Mouse (Mus musculus): ENCODE results near the gene Mtus2. TPM values are rescaled to one million over a fixed set of nuclear protein-coding genes. Genes with fewer than 3 reads are reported as not detected.

Gene Mtus2
- total RNA-seq (2014; rRNA removed) (0.18 and 0.94 TPM in 2 replicates), polyA plus RNA-seq (2012; rRNA removed) (0.66 and 2.0 TPM in 2 replicates)

GRCm38 (mm10) chr5:147956821-147957564 lies at the start of gene Mtus2:
Gene Mtus2 (plus strand): TSS chr5:147957320.
- 2% methylated on average over 52 of the region's 55 CpGs for WGBS
- Histone ChIP-seq H3K4me1 (ENCODE audit: control insufficient read depth, insufficient read depth, low read length) (no peaks in the 10 kb centered on the region), H3K36me3 (ENCODE audit: control insufficient read depth, insufficient read depth, low read length) (no peaks in the 10 kb centered on the region), H3K9ac (ENCODE audit: low read depth, low read length) (no peak within 1 kb of the TSS), H3K4me3 (ENCODE audit: insufficient read depth, low read depth, low read length) (peak within 1 kb of the TSS; percentile 19; the same call in 1 of the 2 replicates), H3K27ac (replicated peaks; ENCODE audit: insufficient read depth, low read depth, low read length) (no peak within 1 kb of the TSS), H3K79me2 (ENCODE audit: control insufficient read depth, insufficient read depth, low read length) (no peaks in the 10 kb centered on the region), H3K27me3 (ENCODE audit: control insufficient read depth, insufficient read depth, low read length) (peaks cover 13% of the 10 kb centered on the region)
- DNase-seq (ENCODE audit: extremely low read depth, low read depth, low spot score), result no peak
- TF ChIP-seq CTCF (IDR thresholded peaks at IDR 0.05; ENCODE audit: low read depth, low read length), result peak; percentile 76
- no peak for TF ChIP-seq POLR2A (IDR thresholded peaks at IDR 0.05; ENCODE audit: extremely low read depth, insufficient read depth, low read length)

- H3K27me3 ChIP-seq (ENCODE audit: control insufficient read depth, insufficient read depth, low read length), result no peaks in the 10 kb centered on the region
- H3K4me1 ChIP-seq (ENCODE audit: control insufficient read depth, insufficient read depth, low read length), result peaks cover 13% of the 10 kb centered on the region
- H3K79me2 ChIP-seq (ENCODE audit: control insufficient read depth, insufficient read depth, low read length), result no peaks in the 10 kb centered on the region
- no peak for TF ChIP-seq CTCF (IDR thresholded peaks at IDR 0.05; ENCODE audit: low read depth, low read length)
- TF ChIP-seq POLR2A (IDR thresholded peaks at IDR 0.05; ENCODE audit: extremely low read depth, insufficient read depth, low read length), result no peak
- no peaks in the 10 kb centered on the region for H3K36me3 ChIP-seq (ENCODE audit: control insufficient read depth, insufficient read depth, low read length)
- no peak overlapping the region for H3K4me3 ChIP-seq (ENCODE audit: insufficient read depth, low read depth, low read length)
- no peak overlapping the region for H3K9ac ChIP-seq (ENCODE audit: low read depth, low read length)
- WGBS, result 82% methylated on average over 8 of the region's 8 CpGs
- DNase-seq (ENCODE audit: extremely low read depth, low read depth, low spot score), result no peak
- no peak overlapping the region for H3K27ac ChIP-seq (replicated peaks; ENCODE audit: insufficient read depth, low read depth, low read length)
Observed at GRCm38 (mm10) chr5:147907851-147908250, 49.3 kb upstream of the Mtus2 start.

GRCm38 (mm10) chr5:147910807-147911509 lies 46.2 kb upstream of the Mtus2 start:
- no peaks in the 10 kb centered on the region for H3K27me3 ChIP-seq (ENCODE audit: control insufficient read depth, insufficient read depth, low read length)
- TF ChIP-seq CTCF (IDR thresholded peaks at IDR 0.05; ENCODE audit: low read depth, low read length), result peak; percentile 59
- no peak for TF ChIP-seq POLR2A (IDR thresholded peaks at IDR 0.05; ENCODE audit: extremely low read depth, insufficient read depth, low read length)
- H3K4me1 ChIP-seq (ENCODE audit: control insufficient read depth, insufficient read depth, low read length), result peaks cover 8% of the 10 kb centered on the region
- H3K9ac ChIP-seq (ENCODE audit: low read depth, low read length), result peak overlapping the region; percentile 53; the same call in 1 of the 2 replicates
- H3K4me3 ChIP-seq (ENCODE audit: insufficient read depth, low read depth, low read length), result no peak overlapping the region
- H3K27ac ChIP-seq (replicated peaks; ENCODE audit: insufficient read depth, low read depth, low read length), result peak overlapping the region; percentile 85
- H3K79me2 ChIP-seq (ENCODE audit: control insufficient read depth, insufficient read depth, low read length), result no peaks in the 10 kb centered on the region
- H3K36me3 ChIP-seq (ENCODE audit: control insufficient read depth, insufficient read depth, low read length), result no peaks in the 10 kb centered on the region
- 49% methylated on average over 12 of the region's 12 CpGs for WGBS
- peak; percentile 81 for DNase-seq (ENCODE audit: extremely low read depth, low read depth, low spot score)

- H3K9ac ChIP-seq (ENCODE audit: low read depth, low read length), result no peak overlapping the region
- peaks cover 8% of the 10 kb centered on the region; the same call in 1 of the 2 replicates for H3K4me1 ChIP-seq (ENCODE audit: control insufficient read depth, insufficient read depth, low read length)
- DNase-seq (ENCODE audit: extremely low read depth, low read depth, low spot score), result peak; percentile 96
- no peaks in the 10 kb centered on the region for H3K36me3 ChIP-seq (ENCODE audit: control insufficient read depth, insufficient read depth, low read length)
- H3K27ac ChIP-seq (replicated peaks; ENCODE audit: insufficient read depth, low read depth, low read length), result peak overlapping the region; percentile 38
- TF ChIP-seq POLR2A (IDR thresholded peaks at IDR 0.05; ENCODE audit: extremely low read depth, insufficient read depth, low read length), result no peak
- no peak for TF ChIP-seq CTCF (IDR thresholded peaks at IDR 0.05; ENCODE audit: low read depth, low read length)
- no peak overlapping the region for H3K4me3 ChIP-seq (ENCODE audit: insufficient read depth, low read depth, low read length)
- WGBS, result 26% methylated on average over 5 of the region's 5 CpGs
- no peaks in the 10 kb centered on the region for H3K79me2 ChIP-seq (ENCODE audit: control insufficient read depth, insufficient read depth, low read length)
- H3K27me3 ChIP-seq (ENCODE audit: control insufficient read depth, insufficient read depth, low read length), result no peaks in the 10 kb centered on the region
Observed at GRCm38 (mm10) chr5:147911744-147912143, 45.4 kb upstream of the Mtus2 start.

- no peak overlapping the region for H3K9ac ChIP-seq (ENCODE audit: low read depth, low read length)
- WGBS, result 63% methylated on average over 14 of the region's 14 CpGs
- TF ChIP-seq POLR2A (IDR thresholded peaks at IDR 0.05; ENCODE audit: extremely low read depth, insufficient read depth, low read length) (no peak), CTCF (IDR thresholded peaks at IDR 0.05; ENCODE audit: low read depth, low read length) (no peak)
Observed at GRCm38 (mm10) chr5:147913241-147913842, 43.8 kb upstream of the Mtus2 start.

More at GRCm38 (mm10) chr5:147913241-147913842, 43.8 kb upstream of the Mtus2 start:
- H3K36me3 ChIP-seq (ENCODE audit: control insufficient read depth, insufficient read depth, low read length), result no peaks in the 10 kb centered on the region
- H3K27ac ChIP-seq (replicated peaks; ENCODE audit: insufficient read depth, low read depth, low read length), result no peak overlapping the region
- no peaks in the 10 kb centered on the region for H3K79me2 ChIP-seq (ENCODE audit: control insufficient read depth, insufficient read depth, low read length)
- peaks cover 8% of the 10 kb centered on the region; the same call in 1 of the 2 replicates for H3K4me1 ChIP-seq (ENCODE audit: control insufficient read depth, insufficient read depth, low read length)
- no peak for DNase-seq (ENCODE audit: extremely low read depth, low read depth, low spot score)
- no peak overlapping the region for H3K4me3 ChIP-seq (ENCODE audit: insufficient read depth, low read depth, low read length)
- no peaks in the 10 kb centered on the region for H3K27me3 ChIP-seq (ENCODE audit: control insufficient read depth, insufficient read depth, low read length)
